Mouse (Mus musculus) large intestine, adult 2 months (tissue): ENCODE data around the gene Cacng8. TPM values are rescaled to one million over a fixed set of nuclear protein-coding genes. Genes with fewer than 3 reads are reported as not detected.

Source experiments
- DNase-seq: peaks from one replicate; pipeline ENCODE4 v3.0.0-alpha.2; 2012; ENCODE audit warnings: low read depth, low spot score
- WGBS: fragments of 180-500 bp; shearing (Covaris S2); methylation state at CpG from one replicate; pipeline ENCODE4 v1.1.7; 2018; 5-methylcytosine and 5-hydroxymethylcytosine counted together
- polyA plus RNA-seq: library from polyadenylated mRNA; depleted of rRNA; stranded (reverse); fragments of >200 nt; gene quantifications from 2 replicates; pipeline ENCODE4 v1.2.3, GENCODE M21; 2012; rRNA removed

The Cacng8 gene
- polyA plus RNA-seq, 1 experiment: 0.20 TPM

DNA sequence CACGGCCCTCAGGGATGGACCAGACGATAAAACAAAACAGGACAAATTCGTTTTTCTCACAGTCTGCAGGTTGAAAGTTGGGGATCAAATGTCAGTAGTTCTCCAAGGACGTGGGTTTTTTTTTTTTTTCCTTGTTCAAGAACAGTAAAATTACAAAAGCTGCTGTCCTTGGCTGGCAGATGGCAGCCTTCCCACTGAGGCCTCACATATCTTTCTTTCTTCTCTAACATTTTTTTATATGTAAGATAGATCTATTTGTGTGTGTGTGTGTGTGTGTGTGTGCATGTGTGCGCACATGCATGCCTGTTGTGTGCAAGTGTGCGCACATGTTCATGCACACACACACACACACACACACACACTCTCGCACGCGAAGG, 67.3 kb downstream of the Cacng8 start:
- WGBS: 72% methylated on average over 9 of the region's 9 CpGs
- DNase-seq: no peak

DNA sequence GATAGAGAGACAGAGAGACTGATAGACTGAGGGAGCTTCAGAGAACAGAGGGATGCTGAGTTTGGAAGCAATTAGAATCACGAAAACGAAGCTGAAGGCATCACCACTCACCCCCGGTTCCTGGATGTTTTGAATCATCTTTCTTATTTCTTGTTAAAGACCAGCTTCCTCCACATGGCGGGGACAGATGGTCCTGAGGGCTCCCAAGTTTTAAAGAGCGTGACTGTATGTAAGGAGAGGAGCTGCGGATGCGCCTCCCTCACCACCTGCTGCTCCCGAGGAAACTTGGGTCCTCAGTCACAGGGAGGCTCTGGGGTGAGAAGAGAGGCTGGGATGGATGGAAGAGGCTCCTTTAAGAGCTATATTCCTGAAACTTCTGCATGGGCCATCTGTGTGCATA, 69.8 kb downstream of the Cacng8 start:
- WGBS: 81% methylated on average over 8 of the region's 8 CpGs
- no peak for DNase-seq

DNA sequence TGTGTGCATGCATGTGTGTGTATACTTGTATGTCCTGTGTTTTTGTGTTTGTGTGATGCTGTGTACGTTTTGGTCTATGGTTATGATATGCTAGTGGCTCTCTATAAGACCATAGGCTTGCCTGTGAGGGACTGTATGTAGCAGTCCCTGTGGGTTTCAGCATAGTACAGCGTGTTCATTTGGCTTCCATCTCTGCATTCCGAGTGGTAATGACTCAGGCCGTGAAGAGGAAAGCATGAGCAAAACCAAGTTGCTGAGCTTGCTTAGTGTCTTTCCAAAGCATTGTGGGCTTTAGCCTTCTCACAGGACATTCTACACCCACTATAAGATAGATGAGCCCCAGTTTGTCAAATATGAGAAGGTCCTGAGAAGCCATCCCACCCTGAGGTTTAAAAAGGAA, 72.8 kb downstream of the Cacng8 start:
- WGBS: 71% methylated on average over 4 of the region's 4 CpGs
- no peak for DNase-seq

Other genes starting within 250 kb of the Cacng8 start
- not detected in 2 replicates for gene AU018091, start 221.5 kb upstream of the Cacng8 start, polyA plus RNA-seq
- 0.12 TPM in 1 of 2 replicates, not detected in the other for gene Nlrp12, start 140.9 kb upstream of the Cacng8 start, polyA plus RNA-seq
- 127 and 164 TPM in 2 replicates for gene Myadm, start 101.6 kb upstream of the Cacng8 start, polyA plus RNA-seq
- gene Prkcg, start 101.5 kb upstream of the Cacng8 start, polyA plus RNA-seq: 0.51 and 0.99 TPM in 2 replicates
- gene Cacng7, start 57.7 kb upstream of the Cacng8 start, polyA plus RNA-seq: 4.0 and 5.9 TPM in 2 replicates
- gene Cacng6, start 33.5 kb downstream of the Cacng8 start, polyA plus RNA-seq: 0.12 TPM in 1 of 2 replicates, not detected in the other
- 0.14 and 0.22 TPM in 2 replicates for gene Tarm1, start 111.9 kb downstream of the Cacng8 start, polyA plus RNA-seq
- gene Oscar, start 225.5 kb downstream of the Cacng8 start, polyA plus RNA-seq: 0.05 and 0.24 TPM in 2 replicates
- 386 and 407 TPM in 2 replicates for gene Ndufa3, start 226.7 kb downstream of the Cacng8 start, polyA plus RNA-seq
- gene Tfpt, start 239.2 kb downstream of the Cacng8 start, polyA plus RNA-seq: 7.8 and 9.0 TPM in 2 replicates
- gene Prpf31, start 239.3 kb downstream of the Cacng8 start, polyA plus RNA-seq: 27.6 and 28.5 TPM in 2 replicates